Mouse (Mus musculus): ENCODE results near the gene Tcp11l1.

Gene Tcp11l1

DNA sequence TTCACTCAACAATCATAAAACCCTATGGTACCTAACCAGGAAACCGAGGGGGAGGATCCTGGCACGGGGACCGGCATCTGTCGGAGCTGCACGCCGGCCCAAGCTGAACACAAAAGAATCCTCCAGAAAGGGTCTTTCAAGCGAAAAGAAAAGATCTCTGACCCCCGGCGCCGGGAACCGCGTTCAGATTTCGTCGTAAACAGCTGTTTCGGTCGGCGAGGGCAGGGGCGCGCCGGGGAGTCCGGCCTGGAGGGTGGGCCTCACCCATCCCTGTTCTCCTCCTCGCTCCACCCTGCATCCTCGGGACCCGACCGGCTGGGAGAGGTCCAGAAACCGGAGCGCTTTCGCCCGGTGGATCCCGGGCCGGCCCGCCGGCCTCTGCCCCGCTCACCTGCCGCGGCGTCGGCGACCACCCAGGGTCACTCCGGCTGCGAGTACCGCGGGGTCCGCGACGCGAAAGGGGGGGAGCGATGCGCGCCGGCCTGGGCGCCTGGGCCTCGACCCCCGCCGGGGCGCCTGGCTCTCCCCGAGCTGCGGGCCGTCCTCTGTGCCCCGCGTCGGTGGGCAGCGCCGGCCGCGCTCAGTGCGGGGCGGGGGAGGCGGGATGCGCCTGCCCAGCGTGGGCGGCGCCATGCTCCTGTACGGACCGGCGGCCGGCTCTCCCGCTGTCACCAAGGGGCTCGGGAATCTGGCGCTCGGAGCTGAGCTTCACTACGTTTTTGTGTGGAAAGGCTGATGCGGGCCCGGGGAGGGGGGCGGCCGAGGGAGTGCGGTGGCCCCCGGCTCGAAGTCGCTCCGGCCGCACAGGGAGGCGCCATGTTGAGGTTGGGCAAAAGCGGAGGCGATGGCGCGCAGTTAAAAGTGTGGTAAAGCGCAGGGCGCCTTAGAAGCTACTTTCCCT is at the start of gene Tcp11l1:
Gene Tcp11l1 (minus strand): TSS at position 585 of the 901 bp plus-strand sequence.
- in situ Hi-C loops (cut with MboI, MseI) = no loop called here

DNA sequence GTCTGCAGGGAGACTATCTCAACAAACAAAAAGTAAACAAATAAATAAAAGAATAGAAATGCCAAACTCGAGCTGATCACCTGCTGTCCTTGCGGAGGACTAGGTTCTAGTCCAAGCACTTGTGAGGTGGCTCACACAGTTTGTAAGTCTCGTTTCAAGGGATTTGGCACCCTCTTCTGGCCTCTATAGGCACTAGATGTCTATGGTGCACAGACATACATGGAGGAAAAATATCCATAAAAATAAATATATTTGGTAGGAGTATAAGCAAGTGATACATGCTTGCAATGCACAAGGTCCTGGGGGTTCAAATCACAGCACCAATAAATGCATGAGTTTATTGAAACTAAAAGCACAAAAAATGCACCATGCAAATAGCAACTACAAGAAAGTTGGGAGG is 38.6 kb upstream of the Tcp11l1 start:
- in situ Hi-C loops (cut with MboI, MseI) = loop anchor here (5.0 kb wide), 1 partner anchor 68 kb away; no protein-coding TSS in a partner anchor

DNA sequence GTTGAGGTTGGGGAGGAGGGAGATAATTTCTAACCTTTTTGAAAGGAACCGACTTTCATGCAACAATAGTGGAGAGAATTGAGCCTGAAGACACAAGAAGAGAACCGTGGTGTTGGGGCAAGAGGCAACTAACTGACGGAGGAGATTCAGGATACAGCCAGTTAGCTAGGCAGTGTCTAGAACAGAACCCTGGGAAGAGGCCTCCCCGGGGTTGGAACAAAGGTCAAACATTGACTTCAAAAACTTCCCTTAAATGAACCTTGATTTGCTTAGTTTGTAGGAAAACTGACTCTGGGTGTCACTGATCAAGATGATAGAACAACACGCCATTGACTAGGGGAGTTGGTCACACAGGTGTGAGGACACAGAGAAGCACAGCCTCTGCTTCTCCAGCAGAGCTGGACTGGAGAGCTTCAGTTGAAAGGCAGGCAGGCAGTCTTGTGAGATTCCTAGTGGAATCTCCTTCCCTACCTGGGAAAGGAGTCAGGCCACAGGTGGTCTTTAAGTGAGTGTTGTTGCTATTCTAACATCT is 36.7 kb upstream of the Tcp11l1 start:
- in situ Hi-C loops (cut with MboI, MseI) = no loop called here

DNA sequence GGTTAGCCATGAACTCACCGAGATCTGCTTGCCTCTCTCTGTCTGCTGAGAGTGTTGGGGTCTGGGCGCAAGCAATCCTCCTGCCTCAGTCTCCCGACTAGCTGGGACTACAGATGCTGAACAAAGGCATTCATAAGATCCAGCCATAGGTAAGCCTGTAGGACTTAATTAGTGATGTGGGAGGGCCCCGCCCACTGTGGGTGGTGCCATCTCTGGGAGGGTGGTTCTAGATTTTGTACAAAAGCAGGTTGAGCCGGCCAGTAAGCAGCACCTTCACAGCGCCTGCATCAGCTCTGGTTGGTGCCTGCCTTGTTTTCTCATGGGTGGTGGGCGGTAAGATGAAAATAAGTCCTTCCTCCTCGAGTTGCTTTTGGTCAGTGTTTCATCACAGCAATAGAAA is 34.3 kb upstream of the Tcp11l1 start:
- in situ Hi-C loops (cut with MboI, MseI) = no loop called here

DNA sequence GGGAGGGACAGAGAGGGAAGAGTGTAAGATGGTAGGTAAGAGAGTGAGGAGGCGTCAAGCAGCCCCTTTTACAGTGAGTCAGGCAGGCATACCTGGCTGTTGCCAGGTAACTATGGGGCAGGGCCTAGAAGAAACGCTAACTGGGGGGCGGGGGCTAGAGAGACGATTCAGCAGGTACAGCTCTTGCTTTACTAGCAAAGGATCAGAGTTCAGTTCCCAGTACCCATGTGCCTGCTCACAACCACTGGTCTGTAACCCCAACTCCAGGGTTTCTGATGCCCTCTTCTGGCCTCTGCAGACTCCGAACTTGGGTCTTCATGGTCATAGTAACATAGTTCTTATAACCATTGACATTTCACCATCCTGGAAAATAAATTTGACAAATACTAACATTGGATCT is 32.0 kb upstream of the Tcp11l1 start:
- in situ Hi-C loops (cut with MboI, MseI) = no loop called here

DNA sequence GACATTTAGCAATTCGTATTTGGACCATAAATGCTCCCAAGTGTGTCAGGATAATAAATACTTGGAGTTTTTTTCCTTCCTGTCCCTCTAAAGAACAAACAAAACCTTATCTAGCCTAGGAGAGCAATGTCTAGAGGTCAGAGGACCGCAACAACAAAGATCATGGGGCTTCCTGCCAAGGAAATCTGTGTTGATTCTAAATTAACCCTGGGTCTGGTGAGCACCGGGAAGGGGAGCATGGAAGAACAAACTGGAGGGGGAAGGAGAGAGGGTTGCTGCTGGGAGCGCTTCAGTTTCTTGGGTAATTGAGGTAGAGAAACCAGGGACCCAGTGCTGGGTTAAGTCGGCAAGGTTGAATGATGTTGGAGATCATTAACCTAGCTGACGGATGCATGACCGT is 31.2 kb upstream of the Tcp11l1 start:
- in situ Hi-C loops (cut with MboI, MseI) = no loop called here

DNA sequence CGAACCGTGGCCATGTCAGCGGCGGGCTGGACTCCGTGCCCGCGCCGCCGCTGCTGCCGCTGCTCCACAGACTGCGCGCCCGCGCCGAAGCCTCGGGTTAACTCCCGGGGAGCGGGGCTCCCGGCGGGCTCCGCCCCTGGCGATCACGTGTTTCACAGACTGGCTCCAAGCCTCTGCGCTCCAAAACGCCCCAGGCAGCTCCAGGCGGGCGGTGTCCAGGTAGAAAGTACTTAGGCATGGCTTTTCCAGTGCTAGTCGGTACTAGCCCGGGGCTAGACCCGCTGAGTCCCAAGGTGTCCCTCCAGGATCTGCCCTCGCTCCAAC is 30.7 kb upstream of the Tcp11l1 start, which contains the start of gene Depdc7:
Gene Depdc7 (minus strand): TSS at position 138 of the 324 bp plus-strand sequence.
- in situ Hi-C loops (cut with MboI, MseI) = no loop called here

DNA sequence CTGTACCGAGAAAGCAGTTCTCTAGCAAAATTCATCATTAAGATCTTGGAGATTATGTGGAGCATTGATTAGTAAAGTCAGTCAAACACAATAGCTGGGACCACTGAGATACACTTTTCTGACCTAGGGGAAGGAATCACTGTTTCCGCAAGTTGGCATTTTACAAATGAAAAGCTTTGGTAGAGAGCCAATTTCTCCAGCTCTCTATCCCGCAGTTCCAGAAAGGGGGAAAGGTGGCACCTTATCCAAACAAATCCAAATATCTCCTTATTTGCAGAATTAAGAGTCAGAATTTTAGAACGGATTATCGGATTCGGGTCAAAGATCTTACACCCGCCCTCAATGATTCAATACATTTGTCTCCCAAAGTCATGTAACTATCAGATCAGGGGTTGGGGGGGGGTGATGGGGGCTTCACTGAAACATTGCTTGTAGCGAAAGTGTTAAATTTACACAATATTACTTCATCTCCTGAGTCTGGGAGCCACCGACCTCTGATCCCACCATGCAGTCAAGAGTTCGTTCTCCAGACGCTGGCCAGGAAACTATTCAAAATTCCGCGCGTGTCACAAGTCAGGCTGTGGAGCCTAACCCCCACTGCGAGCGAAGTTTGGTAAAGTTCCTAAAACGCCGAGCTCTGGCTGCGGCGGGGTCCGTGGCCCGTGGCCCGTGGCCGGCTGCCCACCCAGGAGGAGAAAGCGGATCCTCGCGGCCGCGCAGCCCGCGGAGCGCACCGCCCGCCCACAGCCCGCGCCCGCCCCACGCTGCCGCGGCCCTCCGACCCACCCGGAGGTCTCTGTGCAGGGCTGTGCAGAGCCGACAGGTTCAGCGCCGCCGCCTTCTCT is 30.1 kb upstream of the Tcp11l1 start:
- in situ Hi-C loops (cut with MboI, MseI) = no loop called here

DNA sequence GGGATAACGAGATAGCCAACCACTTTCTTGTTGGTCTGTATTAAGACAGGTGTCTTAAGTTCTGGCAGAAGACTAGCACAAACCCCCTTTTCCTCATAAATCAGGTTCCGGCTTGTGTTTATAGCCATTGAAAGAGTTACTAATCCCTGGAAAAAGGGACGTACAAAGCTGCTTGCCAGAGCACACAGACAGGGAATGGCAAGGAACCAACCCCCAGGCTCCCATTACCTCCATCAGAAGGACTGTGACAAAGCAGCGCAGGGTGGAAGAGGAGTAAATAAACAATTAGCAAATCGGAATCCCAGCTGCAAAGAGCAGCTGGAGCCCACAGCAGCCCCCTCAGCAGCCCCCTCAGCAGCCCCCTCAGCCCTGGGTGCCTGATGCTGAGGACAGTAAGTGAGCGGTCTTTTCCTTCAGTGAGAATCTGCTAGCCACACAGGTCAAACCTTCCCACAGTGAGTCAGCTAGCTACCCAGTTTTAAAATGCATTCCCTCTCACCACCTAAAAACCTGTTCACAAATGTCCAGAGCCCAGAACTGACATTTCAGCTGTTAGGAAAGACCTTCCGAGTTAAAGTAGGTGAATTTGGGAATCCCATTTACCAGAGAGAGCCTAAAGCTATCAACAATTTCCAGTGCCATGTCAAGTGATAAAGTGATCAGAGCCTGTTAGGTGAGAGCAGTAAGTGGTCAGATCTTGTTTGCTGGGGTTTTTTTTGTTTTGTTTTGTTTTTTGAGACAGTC is 29.2 kb upstream of the Tcp11l1 start:
- in situ Hi-C loops (cut with MboI, MseI) = no loop called here

DNA sequence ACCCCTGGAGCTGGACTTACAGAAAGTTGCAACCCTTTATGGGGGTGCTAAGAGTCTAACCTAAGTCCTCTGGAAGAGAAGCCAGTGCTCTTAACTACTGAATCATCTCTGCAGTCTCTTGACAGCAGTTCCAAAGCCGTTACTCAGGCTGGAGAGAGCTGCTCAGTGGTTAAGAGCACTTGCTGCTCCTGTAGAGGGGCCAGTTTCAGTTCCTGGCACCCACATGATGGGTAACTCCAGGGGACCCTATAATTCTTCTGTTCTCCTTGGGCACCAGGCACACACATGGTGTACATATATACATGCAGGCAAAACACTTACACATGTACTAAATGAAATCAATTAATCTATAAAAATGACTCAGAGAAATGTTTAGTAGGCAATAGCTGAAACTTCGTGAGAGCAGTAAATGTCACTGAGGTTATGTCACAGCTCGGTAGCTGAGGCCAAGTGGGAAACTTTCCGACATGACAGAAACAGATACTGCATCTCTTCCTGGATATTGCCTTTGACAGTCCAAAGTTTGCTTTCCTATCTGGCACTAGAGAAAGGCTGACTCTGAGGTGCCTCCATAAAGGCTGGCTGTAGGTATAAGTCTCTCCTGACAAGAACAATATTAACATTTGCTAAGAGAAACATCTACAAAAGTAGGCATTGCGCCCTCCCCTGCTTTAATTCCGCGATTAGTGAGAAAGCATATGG is 28.4 kb upstream of the Tcp11l1 start:
- in situ Hi-C loops (cut with MboI, MseI) = no loop called here

DNA sequence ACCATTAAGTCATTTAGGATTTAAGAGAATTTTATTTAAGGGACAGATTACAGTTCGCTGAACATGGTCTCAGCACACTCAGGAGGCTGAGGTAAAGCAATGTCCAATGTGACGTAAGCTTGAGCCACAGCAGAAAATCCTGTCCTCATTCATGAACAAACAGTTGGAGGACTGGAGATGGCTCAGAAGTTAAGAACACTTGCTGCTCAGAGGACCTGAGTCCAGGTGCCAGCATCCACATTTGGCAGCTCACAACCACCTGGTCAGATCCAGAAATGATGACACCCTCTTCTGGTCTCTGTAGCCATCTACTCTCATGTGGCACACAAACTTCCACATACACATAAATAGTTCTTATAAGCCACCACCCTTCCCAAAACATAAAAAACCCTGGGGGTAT is 27.7 kb upstream of the Tcp11l1 start:
- in situ Hi-C loops (cut with MboI, MseI) = no loop called here

DNA sequence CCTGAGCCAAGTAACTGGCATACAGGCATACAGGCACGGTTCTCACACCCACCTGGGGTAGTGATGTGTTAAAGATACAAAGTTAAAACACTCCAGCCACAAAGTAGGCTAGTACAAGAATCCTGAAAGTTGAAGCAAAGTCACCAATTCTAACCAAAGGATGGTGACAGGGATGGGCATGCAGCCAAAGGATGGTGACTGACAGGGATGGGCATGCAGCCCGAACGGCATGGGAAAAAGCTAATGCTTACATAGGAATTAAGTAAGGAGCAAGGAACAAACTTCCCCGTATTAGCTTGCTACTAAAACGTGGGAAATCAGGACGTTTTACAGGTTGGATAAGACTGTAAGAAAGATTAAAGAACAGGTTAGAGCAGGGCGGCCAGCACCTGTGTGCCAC is 24.3 kb upstream of the Tcp11l1 start:
- in situ Hi-C loops (cut with MboI, MseI) = no loop called here

DNA sequence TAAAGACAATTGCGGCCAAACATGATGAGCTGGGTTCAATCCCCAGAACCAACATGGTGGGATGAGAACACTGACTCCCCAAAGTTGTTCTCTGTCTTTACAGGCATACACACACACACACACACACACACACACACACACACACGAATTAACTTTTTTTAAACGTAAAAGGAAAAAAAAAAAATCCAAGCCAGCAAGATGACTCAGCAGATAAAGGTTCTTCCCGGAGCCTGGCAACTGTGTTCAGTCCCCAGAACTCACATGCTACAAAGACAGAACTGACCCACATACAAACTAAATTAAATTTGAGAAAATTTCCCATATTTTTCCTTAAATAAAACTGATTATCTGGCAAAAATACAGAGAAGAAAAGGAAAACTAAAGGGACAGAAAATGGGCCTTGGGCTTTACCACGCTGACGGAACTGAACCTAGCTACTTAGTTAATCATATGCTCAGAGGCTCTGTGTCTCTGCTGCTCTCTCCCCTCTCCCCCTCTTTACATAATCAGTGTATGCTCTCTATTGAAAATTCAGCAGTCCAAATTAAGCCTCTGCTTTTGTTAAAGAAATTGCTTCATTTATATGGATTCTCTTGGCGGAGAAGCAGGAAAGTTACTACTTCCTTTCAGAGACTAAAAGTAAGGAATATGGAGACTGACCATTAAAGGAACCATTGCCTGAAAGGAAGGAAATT is 20.7 kb upstream of the Tcp11l1 start:
- in situ Hi-C loops (cut with MboI, MseI) = no loop called here

DNA sequence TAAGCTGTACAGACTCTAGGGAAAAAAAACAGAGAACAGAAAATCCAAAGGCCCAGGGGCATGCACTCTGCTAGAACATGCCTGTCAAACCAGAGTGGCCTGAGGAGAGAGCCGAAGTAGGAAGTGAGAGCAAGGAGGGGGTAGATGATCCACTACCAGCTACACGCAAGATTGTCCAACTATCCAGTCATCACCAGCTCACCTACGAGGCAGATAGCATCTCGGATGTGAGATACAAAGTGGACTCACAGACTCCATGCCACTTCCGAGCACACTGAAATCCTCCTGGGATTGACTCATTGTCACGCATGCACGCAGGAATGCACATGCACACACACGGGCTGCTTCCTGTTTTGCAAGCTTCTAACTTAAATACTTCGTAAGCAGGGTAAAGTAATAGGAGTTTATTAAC is 20.1 kb upstream of the Tcp11l1 start:
- in situ Hi-C loops (cut with MboI, MseI) = no loop called here

DNA sequence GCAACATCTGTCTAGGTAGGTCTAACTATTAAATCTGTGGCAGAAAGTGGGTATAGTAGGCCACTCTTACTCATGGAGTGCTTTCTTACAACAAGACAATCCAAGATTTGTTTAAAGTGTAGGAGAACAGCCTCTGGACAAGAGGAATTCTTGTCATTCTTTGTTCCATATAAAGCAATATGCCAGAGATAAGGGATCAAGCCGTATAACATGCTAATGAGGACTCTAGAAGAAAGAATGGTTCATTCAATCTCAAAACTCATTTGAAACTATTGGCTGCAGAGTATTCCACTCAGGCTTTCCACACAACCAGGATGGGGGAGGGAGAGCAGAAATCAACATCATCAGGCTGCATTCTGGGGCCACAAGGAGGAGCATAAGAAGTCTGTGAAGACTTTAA is 15.4 kb upstream of the Tcp11l1 start:
- in situ Hi-C loops (cut with MboI, MseI) = no loop called here

DNA sequence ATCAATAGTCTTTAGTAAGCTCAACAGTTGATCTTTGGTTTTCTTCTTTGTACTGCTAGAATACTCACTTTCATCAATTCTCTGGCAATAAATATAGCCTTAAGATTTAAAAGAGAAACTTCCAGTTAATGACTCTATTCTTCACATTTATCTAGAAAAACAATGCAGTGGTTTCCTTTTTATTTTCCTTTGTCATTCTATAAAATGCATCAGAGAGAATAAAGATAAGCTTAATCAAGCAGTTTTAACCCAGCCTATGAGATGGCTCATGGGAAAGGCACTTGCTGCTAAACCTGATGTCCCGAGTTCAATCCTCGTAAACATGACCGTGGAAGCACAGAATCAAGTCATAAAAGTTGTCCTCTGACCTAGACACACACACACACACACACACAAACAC is 10.1 kb upstream of the Tcp11l1 start:
- in situ Hi-C loops (cut with MboI, MseI) = no loop called here

DNA sequence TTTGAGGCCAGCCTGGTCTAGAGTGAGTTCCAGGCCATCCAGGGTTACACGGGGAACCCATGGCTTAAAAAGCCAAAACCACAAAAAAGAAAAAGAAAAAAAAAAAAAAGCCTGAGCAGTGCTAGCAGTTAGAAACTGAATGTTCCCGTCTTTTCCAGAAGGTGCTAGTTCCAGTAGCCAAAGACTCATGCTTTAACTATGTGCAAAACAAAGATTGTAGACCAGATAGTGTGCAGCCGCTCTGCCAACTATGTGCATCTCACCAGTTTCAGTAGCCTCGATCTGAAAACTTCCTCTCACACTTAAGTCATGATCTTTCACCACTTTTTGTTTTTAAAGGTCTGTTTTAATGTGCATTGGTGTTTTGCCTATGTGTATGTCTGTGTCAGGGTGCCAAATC is 5.9 kb upstream of the Tcp11l1 start:
- in situ Hi-C loops (cut with MboI, MseI) = no loop called here

DNA sequence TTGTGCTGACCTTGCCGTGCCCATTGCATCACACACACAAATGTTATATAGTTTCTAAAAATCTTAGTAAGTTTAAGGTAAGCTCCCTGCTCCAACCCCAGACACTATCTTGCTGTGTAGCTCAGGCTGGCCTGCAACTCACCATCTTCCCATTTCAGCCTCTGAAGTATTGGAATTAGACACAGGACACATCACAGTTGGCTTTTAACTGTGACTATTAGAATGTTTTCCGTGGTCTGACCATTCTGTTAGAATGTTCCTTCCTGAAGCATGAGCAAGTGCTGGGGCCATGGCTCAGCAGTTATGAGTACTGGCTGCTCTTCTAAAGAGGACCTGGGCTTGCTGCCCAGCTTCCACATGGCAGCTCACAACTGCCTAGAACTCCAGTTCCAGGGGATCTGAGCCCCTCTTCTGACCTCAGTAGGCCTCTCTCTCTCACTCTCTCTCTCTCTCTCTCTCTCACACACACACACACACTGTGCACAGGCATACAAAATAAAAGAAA is 5.3 kb upstream of the Tcp11l1 start:
- in situ Hi-C loops (cut with MboI, MseI) = no loop called here

DNA sequence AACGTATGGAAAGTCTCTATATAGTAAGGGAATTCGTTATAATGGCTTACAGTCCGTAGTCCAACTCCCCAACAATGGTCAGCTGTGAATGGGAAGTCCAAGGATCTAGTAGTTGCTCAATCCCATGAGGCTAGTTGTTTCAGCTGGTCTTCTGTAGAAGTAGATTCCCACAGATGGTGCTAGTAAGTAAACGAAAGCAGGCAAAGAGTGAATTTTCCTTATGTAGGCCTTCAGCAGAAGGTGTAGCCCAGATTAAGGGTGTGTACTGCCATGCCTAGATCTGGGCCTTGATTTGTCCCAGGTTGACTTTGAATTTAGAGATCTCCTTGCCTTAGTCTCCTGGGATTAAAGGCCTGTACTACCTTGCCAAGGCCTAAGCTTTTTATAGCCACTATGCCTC is 4.3 kb upstream of the Tcp11l1 start, which contains the start of gene Pin1rt1:
Gene Pin1rt1 (minus strand): TSS at position 101 of the 400 bp plus-strand sequence.
- in situ Hi-C loops (cut with MboI, MseI) = no loop called here

DNA sequence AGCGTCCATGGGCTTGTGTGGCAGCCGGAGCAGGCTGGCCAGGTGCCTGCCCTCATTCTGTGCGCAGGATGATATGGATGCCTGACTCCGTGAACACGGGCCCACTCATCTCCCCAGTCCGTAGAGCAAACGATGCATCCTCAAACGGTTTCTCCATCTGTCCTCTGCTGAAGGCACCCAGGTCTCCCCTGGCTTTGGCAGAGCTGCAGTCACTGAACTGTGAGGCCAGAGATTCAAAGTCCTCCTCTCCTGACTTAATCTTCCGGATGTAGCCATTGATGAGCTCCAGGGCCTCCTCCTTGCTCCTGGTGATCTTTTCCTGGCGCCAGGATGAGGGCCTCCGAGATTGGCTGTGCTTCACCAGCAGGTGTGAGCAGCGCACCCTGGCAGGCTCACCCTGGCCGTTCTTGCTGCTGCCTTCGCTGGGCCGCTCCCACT is 2.3 kb upstream of the Tcp11l1 start:
- in situ Hi-C loops (cut with MboI, MseI) = no loop called here

All from T-helper 2 cell (primary cell).